Mouse (Mus musculus): ENCODE data around the gene Prpf4b.

DNA sequence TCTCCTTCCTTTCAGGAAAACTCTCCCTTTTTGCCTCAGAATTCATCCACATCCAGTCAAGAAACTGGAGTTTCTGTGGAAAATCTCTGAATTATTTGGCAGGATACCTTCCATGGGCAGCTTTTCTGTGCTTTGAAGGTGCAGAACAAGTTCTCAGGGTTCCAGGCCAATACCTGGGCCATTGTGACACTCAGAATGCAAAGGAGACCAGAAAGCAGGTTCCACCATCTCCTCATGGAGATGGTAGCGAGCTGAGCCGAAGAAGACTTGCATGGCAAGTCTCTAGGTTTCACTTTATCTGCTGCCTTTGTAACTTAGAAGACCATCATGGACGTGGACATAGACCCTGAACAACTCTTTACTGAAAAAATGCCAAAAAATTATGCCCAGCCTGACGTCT is 49.1 kb downstream of the Prpf4b start, which contains the start of the genes Fam217a and 4933417A18Rik:
- TF ChIP-seq POLR2A (IDR thresholded peaks at IDR 0.05; ENCODE audit: low read depth, low read length) (no peak), CTCF (conservative IDR thresholded peaks at IDR 0.05; ENCODE audit: insufficient read depth, insufficient read length, low read depth, low read length) (no peak)

Measured in kidney, adult 2 months (tissue).